Mouse (Mus musculus): ENCODE results near the gene Slc16a11. TPM values are rescaled to one million over a fixed set of nuclear protein-coding genes. Genes with fewer than 3 reads are reported as not detected.

The Slc16a11 gene
- polyA plus RNA-seq, 1 experiment from 2014 or later = 3.6 TPM

- no peak overlapping the region for H3K4me2 ChIP-seq (replicated peaks; ENCODE audit: low read depth)
- no peak for ATAC-seq
- TF ChIP-seq CTCF (IDR thresholded peaks at IDR 0.05; ENCODE audit: low read depth) = no peak
- H3K27me3 ChIP-seq (replicated peaks; ENCODE audit: control insufficient read depth, insufficient read depth, low read length) = no peaks in the 10 kb centered on the region
- no peaks in the 10 kb centered on the region for H3K9me3 ChIP-seq (ENCODE audit: control insufficient read depth)
- H3K36me3 ChIP-seq (ENCODE audit: control insufficient read depth, insufficient read depth) = no peaks in the 10 kb centered on the region
- H3K9ac ChIP-seq (ENCODE audit: low read depth, low read length) = no peak overlapping the region
- H3K4me3 ChIP-seq (ENCODE audit: low read depth, low read length) = no peak overlapping the region
- 59% methylated on average over 4 of the region's 4 CpGs for WGBS
- H3K4me1 ChIP-seq (replicated peaks; ENCODE audit: control insufficient read depth, insufficient read depth, low read length) = 0 out of 2 replicates have a peak, but pooled peaks cover 6% of the 10 kb centered on the region
- H3K27ac ChIP-seq (ENCODE audit: low read depth, low read length) = no peak overlapping the region
These were observed 53.3 kb downstream of the Slc16a11 start for GRCm38 (mm10) chr11:70265819-70266218.

MicroRNAs encoded within 50 kb of the gene (microRNA counts, 519-probe panel; counts per million panel counts)
- 2,090 counts per million, percentile 15 among the panel's probes with 10 or more counts for microRNA mmu-miR-195
- 2,367 counts per million, percentile 20 among the panel's probes with 10 or more counts for microRNA mmu-miR-497

Small RNA genes within 50 kb of the gene (microRNA-seq; reads per million reads assigned to microRNA genes)
- gene Mir195a (1,362 reads per million, percentile 79 among the genes with 10 or more reads in this experiment), gene Mir497 (not detected), gene Mir497b (not detected)

Other genes starting within 250 kb of the Slc16a11 start
- gene Cldn7, start 248.0 kb upstream of the Slc16a11 start, polyA plus RNA-seq (2015; fragmentation: Nextera tagmentation; extraction: Ambion mirVana) = 1,243 and 1,341 TPM in 2 replicates
- gene Ctdnep1, start 231.6 kb upstream of the Slc16a11 start, polyA plus RNA-seq (2015; fragmentation: Nextera tagmentation; extraction: Ambion mirVana) = 23.2 and 24.1 TPM in 2 replicates
- gene Elp5, start 230.2 kb upstream of the Slc16a11 start, polyA plus RNA-seq (2015; fragmentation: Nextera tagmentation; extraction: Ambion mirVana) = 56.8 and 57.7 TPM in 2 replicates
- gene Gabarap, start 221.6 kb upstream of the Slc16a11 start, polyA plus RNA-seq (2015; fragmentation: Nextera tagmentation; extraction: Ambion mirVana) = 1,065 and 1,136 TPM in 2 replicates
- gene Phf23, start 217.0 kb upstream of the Slc16a11 start, polyA plus RNA-seq (2015; fragmentation: Nextera tagmentation; extraction: Ambion mirVana) = 32.6 and 37.7 TPM in 2 replicates
- 9.1 TPM in 2 replicates for gene Dvl2, start 212.2 kb upstream of the Slc16a11 start, polyA plus RNA-seq (2015; fragmentation: Nextera tagmentation; extraction: Ambion mirVana)
- gene Acadvl, start 197.3 kb upstream of the Slc16a11 start, polyA plus RNA-seq (2015; fragmentation: Nextera tagmentation; extraction: Ambion mirVana) = 203 and 215 TPM in 2 replicates
- 1.4 and 1.8 TPM in 2 replicates for gene Dlg4, start 195.8 kb upstream of the Slc16a11 start, polyA plus RNA-seq (2015; fragmentation: Nextera tagmentation; extraction: Ambion mirVana)
- not detected in 2 replicates for gene Asgr1, start 158.7 kb upstream of the Slc16a11 start, polyA plus RNA-seq (2015; fragmentation: Nextera tagmentation; extraction: Ambion mirVana)
- gene Asgr2, start 120.1 kb upstream of the Slc16a11 start, polyA plus RNA-seq (2015; fragmentation: Nextera tagmentation; extraction: Ambion mirVana) = 0.10 and 0.18 TPM in 2 replicates
- 0.50 and 0.81 TPM in 2 replicates for gene Mgl2, start 82.4 kb upstream of the Slc16a11 start, polyA plus RNA-seq (2015; fragmentation: Nextera tagmentation; extraction: Ambion mirVana)
- 0.78 and 1.1 TPM in 2 replicates for gene Clec10a, start 56.6 kb upstream of the Slc16a11 start, polyA plus RNA-seq (2015; fragmentation: Nextera tagmentation; extraction: Ambion mirVana)
- gene Slc16a13, start 8.3 kb downstream of the Slc16a11 start, polyA plus RNA-seq (2015; fragmentation: Nextera tagmentation; extraction: Ambion mirVana) = 9.9 and 11.4 TPM in 2 replicates
- 3.6 and 4.4 TPM in 2 replicates for gene Bcl6b, start 17.0 kb downstream of the Slc16a11 start, polyA plus RNA-seq (2015; fragmentation: Nextera tagmentation; extraction: Ambion mirVana)
- gene 0610010K14Rik, start 25.2 kb downstream of the Slc16a11 start, polyA plus RNA-seq (2015; fragmentation: Nextera tagmentation; extraction: Ambion mirVana) = 70.3 and 72.7 TPM in 2 replicates
- 11.2 and 11.3 TPM in 2 replicates for gene Gm21988, start 27.1 kb downstream of the Slc16a11 start, polyA plus RNA-seq (2015; fragmentation: Nextera tagmentation; extraction: Ambion mirVana)
- gene Rnasek, start 27.1 kb downstream of the Slc16a11 start, polyA plus RNA-seq (2015; fragmentation: Nextera tagmentation; extraction: Ambion mirVana) = 628 and 645 TPM in 2 replicates
- gene Alox12, start 42.6 kb downstream of the Slc16a11 start, polyA plus RNA-seq (2015; fragmentation: Nextera tagmentation; extraction: Ambion mirVana) = 0.68 and 0.71 TPM in 2 replicates
- 0.07 TPM in 1 of 2 replicates, not detected in the other for gene Alox12e, start 109.9 kb downstream of the Slc16a11 start, polyA plus RNA-seq (2015; fragmentation: Nextera tagmentation; extraction: Ambion mirVana)
- 0.12 and 0.33 TPM in 2 replicates for gene Alox15, start 139.3 kb downstream of the Slc16a11 start, polyA plus RNA-seq (2015; fragmentation: Nextera tagmentation; extraction: Ambion mirVana)
- gene Pelp1, start 197.3 kb downstream of the Slc16a11 start, polyA plus RNA-seq (2015; fragmentation: Nextera tagmentation; extraction: Ambion mirVana) = 9.5 and 9.9 TPM in 2 replicates
- gene Arrb2, start 219.9 kb downstream of the Slc16a11 start, polyA plus RNA-seq (2015; fragmentation: Nextera tagmentation; extraction: Ambion mirVana) = 7.4 and 7.8 TPM in 2 replicates
- gene Med11, start 239.2 kb downstream of the Slc16a11 start, polyA plus RNA-seq (2015; fragmentation: Nextera tagmentation; extraction: Ambion mirVana) = 30.1 and 30.7 TPM in 2 replicates
- 1.4 and 1.5 TPM in 2 replicates for gene Zmynd15, start 246.7 kb downstream of the Slc16a11 start, polyA plus RNA-seq (2015; fragmentation: Nextera tagmentation; extraction: Ambion mirVana)
- 33.8 and 39.3 TPM in 2 replicates for gene Cxcl16, start 247.2 kb downstream of the Slc16a11 start, polyA plus RNA-seq (2015; fragmentation: Nextera tagmentation; extraction: Ambion mirVana)